ENCODE assay signal across 27 mouse cellular contexts in genomic region chr17:14309884-14310283, GRCm38 (mm10). TPM values are rescaled to one million over a fixed set of nuclear protein-coding genes. Genes with fewer than 3 reads are reported as not detected.
DNase-seq lines count a peak whose midpoint lies in the region; TF ChIP-seq lines count a peak whose summit lies in the region.
"Had no signal": no experiment of that assay in that cellular context is flagged by ENCODE, and none has a peak within 500 bp of the region (broad histone marks: within the 10 kb centered on the region; RNA-seq: fewer than 3 reads in every experiment).

No protein-coding gene starts in this region.

- DNase-seq in kidney, postnatal 4 days = peak; percentile 34 to 47
- no peak for DNase-seq in kidney, postnatal 36 days
- peak; percentile 30 for DNase-seq in heart, adult 2 months
- DNase-seq in heart, postnatal 14 days = peak; percentile 19 to 48
- DNase-seq in embryo, embryonic 11 days = no peak
- DNase-seq in adrenal gland, postnatal 25 days = no peak
- DNase-seq in cerebellum, adult 8-10 months = no peak
- DNase-seq: adrenal gland, adult 2 months; B cell, adult 2 months; cerebellum, adult 2 months; cerebellum, postnatal 25 days; gastrocnemius, adult 2 months; kidney, adult 18-20 months; lung, postnatal 4 days; midbrain, embryonic 14.5 days; retina, postnatal 1 day; right cerebral cortex, postnatal 14 days; thymus, postnatal 14 days had no signal

- intact Hi-C loops in heart, adult 2 months (cut with DNase I) = no loop called here
- intact Hi-C loops in heart, postnatal 14 days (cut with DNase I) = no loop called here

- 68% methylated on average over 3 of the region's 3 CpGs for WGBS in heart, adult 2 months

- TF ChIP-seq POLR2A in heart, adult 2 months (IDR thresholded peaks at IDR 0.05; ENCODE audit: insufficient read depth, low read depth, low read length) = no peak

- TF ChIP-seq EP300 in heart, adult 2 months (IDR thresholded peaks at IDR 0.05; ENCODE audit: insufficient read depth, low read depth, low read length) = no peak

- H3ac ChIP-seq in C2C12 (ENCODE audit: control insufficient read depth, insufficient read length, low read depth) = no peak overlapping the region

- no peaks in the 10 kb centered on the region for H3K27me3 ChIP-seq in C2C12 (ENCODE audit: control insufficient read depth, insufficient read depth, insufficient read length)
- no peaks in the 10 kb centered on the region for H3K27me3 ChIP-seq in heart, adult 2 months (ENCODE audit: control insufficient read depth, insufficient read depth, low read length)
- H3K27me3 ChIP-seq: embryonic facial prominence, embryonic 12.5 days; neural tube, embryonic 15.5 days had no signal

- no peaks in the 10 kb centered on the region for H3K79me2 ChIP-seq in C2C12 (ENCODE audit: control insufficient read depth, insufficient read depth)
- no peaks in the 10 kb centered on the region for H3K79me2 ChIP-seq in heart, adult 2 months (replicated peaks; ENCODE audit: control insufficient read depth, insufficient read depth, low read length)

- no peak overlapping the region for H3K4me3 ChIP-seq in C2C12 (ENCODE audit: insufficient read depth, poor library complexity, severe bottlenecking)
- no peak overlapping the region for H3K4me3 ChIP-seq in heart, adult 2 months
- H3K4me3 ChIP-seq: embryonic facial prominence, embryonic 12.5 days; gastrocnemius, adult 2 months; heart, embryonic 15.5 days; kidney, embryonic 15.5 days; layer of hippocampus, adult 2 months; left cerebral cortex, adult 2 months; limb, embryonic 13.5 days; neural tube, embryonic 15.5 days had no signal

- no peaks in the 10 kb centered on the region for H3K36me3 ChIP-seq in C2C12 (ENCODE audit: control insufficient read depth, insufficient read depth)
- no peaks in the 10 kb centered on the region for H3K36me3 ChIP-seq in heart, adult 2 months (ENCODE audit: control insufficient read depth, insufficient read depth, low read length)
- H3K36me3 ChIP-seq: embryonic facial prominence, embryonic 12.5 days; heart, embryonic 15.5 days; kidney, embryonic 15.5 days; limb, embryonic 13.5 days; neural tube, embryonic 15.5 days had no signal

- TF ChIP-seq CTCF in C2C12 (IDR thresholded peaks at IDR 0.05; ENCODE audit: control insufficient read depth, insufficient read depth, insufficient read length) = no peak
- TF ChIP-seq CTCF in heart, adult 2 months (IDR thresholded peaks at IDR 0.05) = no peak

- no peaks in the 10 kb centered on the region; the same call in 1 of the 2 replicates for H3K4me1 ChIP-seq in heart, adult 2 months (ENCODE audit: control insufficient read depth, insufficient read depth, low read length)
- H3K4me1 ChIP-seq: heart, embryonic 15.5 days; kidney, embryonic 15.5 days; neural tube, embryonic 15.5 days had no signal

- no peak overlapping the region for H3K27ac ChIP-seq in heart, adult 2 months
- H3K27ac ChIP-seq: gastrocnemius, adult 2 months; heart, embryonic 15.5 days; kidney, embryonic 15.5 days; layer of hippocampus, adult 2 months; left cerebral cortex, adult 2 months; neural tube, embryonic 15.5 days had no signal

- no peak overlapping the region for H3K9ac ChIP-seq in heart, adult 2 months (ENCODE audit: low read depth, low read length)
- H3K9ac ChIP-seq: embryonic facial prominence, embryonic 12.5 days; heart, embryonic 15.5 days; kidney, embryonic 15.5 days; limb, embryonic 13.5 days; neural tube, embryonic 15.5 days had no signal

- no peaks in the 10 kb centered on the region for H3K79me3 ChIP-seq in C2C12 (ENCODE audit: low read depth)

TF ChIP-seq in C2C12, 6 proteins besides CTCF, POLR2A, EP300 and RAD21:
- TF ChIP-seq USF1 (IDR thresholded peaks at IDR 0.05; ENCODE audit: low read depth) (no peak), MYOG (IDR thresholded peaks at IDR 0.05; ENCODE audit: control insufficient read depth, extremely low read depth, insufficient read length) (no peak), MYOD1 (IDR thresholded peaks at IDR 0.05; ENCODE audit: control insufficient read depth, insufficient read length, low read depth) (peak; percentile 2)
TF ChIP-seq in C2C12: peak in this region for 1.

RNA-seq across cellular contexts. Expression of gene Smoc2, which starts 30.6 kb away (rescaled TPM):
- polyA plus RNA-seq in C2C12 (2012; fragmentation: generic; extraction: Trizol) = 69.7 TPM
- 10 to 100 TPM; 36.5 to 55.4 TPM for total RNA-seq in heart, adult 2 months (2021)
- polyA plus RNA-seq in heart, adult 2 months (2012; rRNA removed) = 54.9 and 104 TPM in 2 replicates
- 10 to 100 TPM; 43.6 to 48.6 TPM for total RNA-seq in heart, postnatal 14 days (2021)
- 14.5 and 14.8 TPM in 2 replicates for total RNA-seq in adrenal gland, postnatal 25 days (2021)
- polyA plus RNA-seq: activated CD4-positive, CD25-positive, alpha-beta regulatory T cell, adult 4 months had no signal

Comparison
In these comparisons a context has a peak if more than half of its experiments do, and no peak if none do; other contexts are left out.
1. DNase-seq: peak in kidney, postnatal 4 days (2 of 2), heart, adult 2 months (2 of 2) and heart, postnatal 14 days (2 of 2); none in kidney, postnatal 36 days (0 of 2), embryo, embryonic 11 days (single experiment), adrenal gland, postnatal 25 days (single experiment) and cerebellum, adult 8-10 months (single experiment).